Mouse (Mus musculus) T-helper 1 cell (primary cell): ENCODE measurements at regions not wholly inside any gene's neighbourhood (a gene's known extent, or its start where the extent isn't known, plus 50 kb on each side); places are given as distances from the start of the nearest gene placed in this dataset.

Experiments
- in situ Hi-C: fragments of 300-600 bp; cut with MboI, MseI; formaldehyde crosslinking; loops from one replicate; pipeline ENCODE4 v1.15.1; 2025; ENCODE audit warnings: high pct_unique_total_duplicates

DNA sequence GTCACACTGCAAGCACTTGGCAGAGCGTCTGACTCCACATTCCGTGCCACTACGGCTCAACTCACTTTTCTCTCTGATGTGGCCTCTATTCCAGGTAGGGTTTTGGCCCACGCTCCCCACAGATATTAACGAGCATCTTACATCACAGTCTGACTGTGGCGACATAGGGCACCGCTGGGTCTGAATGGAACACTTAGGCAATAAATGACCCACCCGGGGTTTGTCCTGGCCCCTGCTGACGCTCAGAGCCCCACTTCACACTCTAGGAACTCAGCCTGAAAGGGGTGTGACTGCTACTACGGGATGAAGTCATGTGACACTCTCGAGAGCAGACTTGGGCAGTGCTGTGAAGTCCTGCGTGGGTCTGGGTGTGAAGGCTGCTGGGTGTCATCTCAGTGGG is 475.9 kb downstream of the Zfp704 start:
- in situ Hi-C loops = no loop called here

DNA sequence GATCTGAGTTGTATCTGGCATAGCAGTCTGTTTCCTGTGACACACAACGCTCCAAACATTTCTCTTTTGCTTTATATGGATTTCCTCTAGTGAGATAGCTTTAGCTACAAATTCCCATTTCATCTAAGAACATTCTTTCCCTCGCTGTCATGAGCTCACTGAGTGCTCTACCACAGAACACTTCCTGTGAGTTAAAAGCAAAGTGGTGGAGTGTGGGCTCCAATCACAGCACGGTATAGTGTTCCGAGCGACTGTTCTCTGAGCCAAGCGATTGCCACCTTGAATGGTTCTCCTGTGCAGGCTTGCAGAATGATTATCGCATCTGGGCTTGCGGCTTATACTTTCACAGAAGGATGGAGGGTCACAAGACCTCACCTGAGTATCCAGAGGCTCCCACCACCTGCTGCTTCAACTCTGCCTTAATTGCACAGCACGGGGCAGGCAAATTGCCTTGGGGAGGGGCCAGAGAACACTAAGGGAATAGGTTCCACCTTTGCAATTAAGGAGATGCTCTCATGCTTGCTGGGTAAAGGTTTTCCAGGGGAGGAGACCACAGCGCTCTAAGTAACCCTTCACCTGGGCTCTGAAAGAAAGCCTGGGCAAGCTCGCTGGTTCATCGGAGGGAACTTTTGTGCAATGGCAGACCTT is 477.7 kb downstream of the Zfp704 start:
- in situ Hi-C loops = no loop called here

DNA sequence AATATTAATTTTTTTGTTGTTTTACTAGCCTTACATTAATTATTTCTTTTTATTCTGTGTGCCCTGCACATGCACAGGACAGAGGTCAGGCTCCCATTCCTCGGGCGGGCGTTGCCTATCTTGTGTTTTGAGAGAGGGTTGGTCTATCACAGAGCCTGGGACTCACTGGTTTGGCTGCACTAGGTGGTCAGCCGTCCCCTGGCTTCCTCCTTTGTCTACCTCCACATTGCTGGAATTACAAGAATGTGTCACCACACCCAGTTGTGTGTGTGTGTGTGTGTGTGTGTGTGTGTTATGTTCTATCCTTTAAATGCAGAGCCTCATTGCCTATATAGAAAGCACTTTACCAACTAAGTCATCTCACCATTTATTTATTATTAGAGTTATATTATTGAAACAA is 478.5 kb downstream of the Zfp704 start:
- in situ Hi-C loops = no loop called here

DNA sequence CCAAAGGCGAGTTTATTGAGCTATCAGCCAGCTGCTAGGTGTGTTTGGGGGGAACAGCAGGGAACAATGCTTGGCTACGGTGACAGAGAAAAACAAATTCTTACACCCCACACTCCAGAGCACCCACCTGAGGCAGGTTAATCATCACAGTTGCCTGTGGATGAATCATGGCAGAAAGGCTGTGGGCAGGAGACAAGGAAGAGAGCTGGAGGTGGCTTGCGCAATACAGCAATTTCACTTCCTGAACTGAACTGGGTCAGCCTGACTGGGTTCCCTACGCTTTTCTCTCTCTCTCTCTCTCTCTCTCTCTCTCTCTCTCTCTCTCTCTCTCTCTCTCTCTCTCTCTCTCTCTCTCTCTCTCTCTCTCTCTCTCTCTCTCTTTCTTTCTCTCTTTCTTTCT is 481.5 kb downstream of the Zfp704 start:
- in situ Hi-C loops = no loop called here

DNA sequence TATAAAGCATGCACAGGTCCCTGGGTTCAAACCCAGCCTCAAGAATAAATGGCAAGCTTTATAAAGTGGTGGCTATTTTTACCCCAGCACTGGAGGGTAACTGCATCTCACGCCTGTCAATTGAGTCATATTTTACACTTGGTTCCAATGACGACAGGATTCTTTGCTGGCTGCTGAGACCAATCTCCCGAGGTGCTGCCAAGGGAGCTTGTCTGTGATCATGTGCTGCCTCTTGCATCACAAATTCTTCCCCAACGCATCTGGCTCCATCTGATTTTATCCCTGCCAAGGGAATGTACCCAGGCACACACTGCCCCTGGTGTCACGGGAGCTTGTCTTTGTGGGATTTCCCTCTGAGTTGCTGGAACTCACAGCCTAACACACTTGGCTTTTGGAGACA is 486.8 kb downstream of the Zfp704 start:
- in situ Hi-C loops = no loop called here

DNA sequence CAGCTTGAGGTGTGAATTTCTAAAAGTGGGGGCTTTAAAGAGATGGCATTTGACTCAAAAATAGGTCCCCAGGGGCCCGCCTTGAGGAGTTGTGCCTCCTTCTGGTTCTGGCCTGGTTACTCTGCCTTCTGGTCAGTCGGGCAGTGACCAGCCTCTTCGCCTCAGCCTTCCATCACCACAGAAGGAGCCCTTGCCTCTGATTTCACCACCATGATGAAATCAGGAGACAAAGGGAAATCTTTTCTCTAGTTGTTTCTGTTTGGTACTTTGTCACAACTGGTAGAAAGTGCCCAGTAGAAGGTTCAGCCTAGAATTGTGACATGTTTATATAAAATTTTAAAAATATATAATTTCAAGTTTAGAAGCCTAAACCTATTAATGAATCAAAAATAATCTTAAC is 492.0 kb downstream of the Zfp704 start:
- in situ Hi-C loops = no loop called here

DNA sequence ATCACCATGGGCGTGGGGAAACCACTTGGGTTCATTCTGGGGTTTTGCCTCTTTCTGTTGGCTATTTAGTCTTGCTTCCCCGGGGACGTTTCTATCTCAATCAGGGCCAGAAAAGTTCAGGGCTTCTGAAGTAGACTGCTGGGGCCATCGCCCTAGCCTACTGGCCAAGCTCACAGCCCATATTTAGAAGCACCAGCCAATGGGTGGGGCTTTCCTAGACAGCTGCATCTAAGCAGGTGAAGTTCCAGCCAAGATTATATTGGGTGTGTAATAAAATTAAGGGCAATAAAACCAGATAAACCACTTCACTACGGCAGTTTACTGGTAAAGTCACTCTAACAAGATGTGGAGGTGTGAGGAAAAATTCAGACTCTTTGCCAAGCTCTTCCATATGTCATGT is 496.5 kb downstream of the Zfp704 start:
- in situ Hi-C loops = no loop called here

DNA sequence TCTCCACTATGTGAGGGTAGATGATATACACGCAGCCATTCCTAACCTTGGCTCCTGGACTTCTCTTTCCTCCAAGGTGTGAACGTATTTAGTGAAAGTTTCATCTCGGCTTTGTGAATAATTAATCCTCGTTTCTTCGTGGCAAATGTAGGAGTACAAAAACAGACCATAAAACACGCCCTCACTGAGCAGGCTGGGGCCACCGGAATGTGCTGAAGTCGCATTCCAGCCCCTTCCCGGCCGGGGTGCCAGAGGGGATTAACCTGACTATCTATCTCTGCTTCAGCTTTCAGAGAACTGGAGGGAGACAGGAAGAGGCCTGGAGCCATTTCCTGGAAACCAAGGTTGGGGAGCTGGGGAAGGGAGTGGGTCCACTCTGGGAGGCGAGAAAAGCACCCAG is 499.1 kb downstream of the Zfp704 start:
- in situ Hi-C loops = no loop called here

DNA sequence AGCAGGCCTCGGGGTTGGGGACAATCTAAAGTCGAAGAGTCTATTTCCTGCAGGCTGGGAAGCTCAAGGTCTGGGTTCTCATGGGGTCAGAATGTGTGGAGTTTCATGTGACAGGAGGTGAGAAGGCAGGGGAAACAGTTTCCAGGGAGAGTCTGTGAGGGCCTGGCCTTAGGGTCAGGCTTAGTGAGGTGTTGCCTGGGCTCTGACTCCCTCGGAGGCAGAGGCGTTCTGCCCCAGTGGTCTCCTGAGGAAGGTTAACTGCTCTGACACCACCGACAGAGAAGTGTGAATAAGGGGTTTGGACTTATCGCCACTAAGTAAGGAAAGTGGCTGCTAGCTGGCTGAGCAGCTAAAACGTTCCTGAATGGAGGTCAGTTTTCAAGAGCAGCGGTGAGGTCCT is 499.9 kb downstream of the Zfp704 start:
- in situ Hi-C loops = no loop called here

DNA sequence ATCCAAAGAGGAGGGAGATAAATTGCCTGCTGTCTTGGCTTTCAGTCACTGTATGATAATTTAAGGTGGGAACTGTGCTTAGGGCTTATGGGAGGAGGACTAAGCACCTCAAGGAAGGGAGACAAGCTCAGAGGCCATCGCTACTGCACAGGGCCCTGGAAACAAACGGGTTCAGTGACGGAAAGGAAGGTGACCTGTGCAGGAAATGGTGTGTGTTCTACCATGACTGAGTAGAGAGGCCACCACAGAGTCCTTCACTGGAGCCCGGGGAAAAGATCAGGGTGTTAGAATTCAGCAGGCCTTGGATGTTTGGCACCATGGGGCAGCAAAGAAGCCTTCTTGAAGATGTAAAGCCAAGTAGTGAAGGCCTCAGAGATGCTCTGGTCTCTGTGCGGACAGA is 500.4 kb downstream of the Zfp704 start:
- in situ Hi-C loops = no loop called here

DNA sequence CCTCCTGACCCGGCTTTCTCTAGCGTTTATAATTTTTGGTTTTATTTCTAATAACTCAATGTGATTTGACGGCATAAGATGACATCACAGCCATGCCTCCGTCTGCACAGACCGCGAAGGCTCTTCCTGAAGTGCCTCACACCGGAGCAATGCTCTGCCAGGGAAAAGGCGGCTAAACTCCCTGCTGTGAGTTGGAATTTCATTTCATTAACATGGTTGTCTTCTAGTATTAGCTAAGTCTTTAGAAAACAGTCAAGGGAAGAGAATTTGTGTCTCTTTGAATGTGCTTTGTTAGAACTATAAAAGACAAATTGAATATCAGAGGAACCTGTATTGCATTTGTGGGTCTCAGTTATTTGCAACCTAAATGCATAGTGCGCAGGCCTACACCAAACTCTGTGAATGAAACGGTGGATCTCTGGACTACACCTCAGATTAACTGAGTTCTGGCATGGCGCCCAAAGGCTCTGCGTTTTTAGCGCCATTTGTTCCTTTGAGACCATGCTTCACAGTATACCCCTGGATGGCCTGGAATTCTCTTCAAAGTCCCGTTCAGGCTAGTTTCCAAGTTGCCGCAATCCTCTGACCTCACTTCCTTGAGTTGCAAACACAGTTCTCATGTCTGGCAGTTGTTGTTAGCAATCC is 502.0 kb downstream of the Zfp704 start:
- in situ Hi-C loops = no loop called here

DNA sequence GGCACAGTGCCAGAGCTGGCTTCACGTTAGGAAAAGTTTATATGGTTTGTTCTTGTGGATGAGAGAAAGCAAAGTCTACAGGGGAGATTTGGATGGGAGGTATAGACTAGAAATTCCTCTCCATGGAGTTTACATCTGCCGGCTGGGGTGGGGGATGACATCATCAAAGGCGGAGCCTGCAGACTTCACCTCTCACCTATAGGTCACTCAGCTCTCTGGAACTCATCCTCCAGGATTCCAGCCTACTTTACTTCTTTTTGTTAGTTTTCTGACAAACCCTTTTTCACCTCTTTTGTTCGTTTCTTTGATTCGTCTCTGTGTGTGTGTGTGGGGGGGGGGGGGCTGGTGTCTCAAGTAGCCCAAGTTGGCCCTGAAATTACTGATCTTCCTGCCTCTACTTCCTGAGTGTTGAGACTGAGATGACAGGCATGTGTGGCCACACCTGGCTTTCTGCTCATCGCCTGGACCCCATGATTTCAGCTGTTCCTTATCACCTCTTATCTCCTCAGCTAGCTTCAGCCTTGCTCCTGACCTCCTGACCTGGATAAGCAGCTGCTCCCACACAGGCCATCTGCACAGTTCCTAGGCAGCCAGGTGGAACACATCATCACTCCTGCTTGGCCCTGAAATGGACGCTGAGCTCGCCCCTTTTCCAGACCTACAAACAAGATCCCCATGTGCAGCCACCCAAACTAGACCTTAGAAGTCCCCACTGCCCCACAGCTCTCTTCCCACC is 504.5 kb downstream of the Zfp704 start:
- in situ Hi-C loops = no loop called here

DNA sequence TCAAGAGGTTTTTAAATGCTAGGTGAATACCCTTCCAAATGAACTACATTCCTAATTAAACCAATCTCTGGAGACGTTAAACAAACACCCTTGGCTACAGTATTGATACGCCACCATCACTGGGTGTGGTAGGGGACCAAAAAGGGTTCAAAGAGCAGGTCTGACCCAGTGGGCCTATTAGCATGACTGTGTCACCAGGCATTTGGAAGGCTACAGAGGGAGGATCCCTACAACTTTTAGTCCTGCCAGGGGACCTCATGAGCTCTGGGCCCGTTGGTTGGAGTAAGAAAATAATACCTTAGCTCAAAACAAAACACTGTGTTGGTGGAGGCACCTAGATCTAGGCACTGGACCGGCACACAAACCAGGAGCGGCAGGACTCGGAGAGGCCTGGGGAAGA is 506.4 kb downstream of the Zfp704 start:
- in situ Hi-C loops = no loop called here

DNA sequence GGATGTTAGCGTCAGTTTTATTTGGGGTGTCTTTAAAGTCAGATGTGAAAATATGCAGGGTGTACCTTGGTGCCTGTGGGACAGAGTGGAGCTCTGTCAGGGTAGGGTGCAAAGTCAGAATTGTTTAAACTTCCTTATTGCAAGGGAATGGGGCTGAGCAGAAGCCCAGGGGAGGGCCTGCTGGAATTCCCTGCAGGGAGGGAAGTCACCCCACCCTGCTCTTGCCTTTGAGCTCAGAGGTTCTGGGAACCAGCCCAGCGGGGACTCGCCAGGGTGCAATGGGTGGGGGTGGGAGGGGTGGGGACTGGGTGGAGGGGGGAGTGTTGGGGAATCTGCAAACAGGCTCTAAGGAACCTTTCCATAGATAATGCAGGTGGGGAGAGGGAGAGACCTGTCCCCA is 508.6 kb downstream of the Zfp704 start:
- in situ Hi-C loops = no loop called here

DNA sequence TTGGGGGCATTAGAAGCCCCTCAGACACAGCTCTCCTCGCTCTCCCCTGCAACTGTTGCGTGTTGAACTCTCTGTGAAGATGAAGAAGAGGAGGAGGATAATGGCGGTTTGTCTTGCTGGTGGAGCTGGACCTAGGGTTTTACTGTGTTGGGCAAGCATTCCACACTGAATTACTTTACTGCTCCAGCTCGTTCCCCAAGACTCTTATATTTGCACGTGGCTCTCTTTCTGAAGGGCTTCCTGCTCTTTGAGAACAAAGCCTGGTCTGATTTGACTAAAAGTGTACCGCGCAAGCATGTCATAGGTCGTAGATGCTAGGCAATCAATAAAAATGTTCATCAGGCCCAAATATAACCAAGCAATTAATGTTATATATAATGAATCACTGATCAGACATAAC is 509.1 kb downstream of the Zfp704 start:
- in situ Hi-C loops = no loop called here

DNA sequence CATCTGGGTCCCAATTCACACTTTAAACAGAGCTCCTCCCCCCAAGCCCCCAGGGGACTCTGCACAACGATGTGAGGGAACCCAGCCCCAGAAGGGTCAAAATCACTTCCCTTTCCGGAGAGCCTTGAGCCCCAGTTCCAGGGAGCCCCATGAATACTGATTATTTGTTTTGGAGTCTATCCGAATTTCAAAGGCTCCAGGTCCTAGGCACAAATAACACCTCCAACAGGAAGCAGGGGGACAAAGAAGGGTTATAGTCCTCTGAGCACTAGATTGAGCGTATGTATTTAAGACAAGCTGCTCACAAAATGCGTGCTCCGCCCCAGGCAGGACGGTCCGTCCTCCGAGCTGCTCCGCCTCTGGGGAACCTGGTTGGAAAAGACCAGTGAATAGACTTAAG is 511.4 kb downstream of the Zfp704 start:
- in situ Hi-C loops = no loop called here

DNA sequence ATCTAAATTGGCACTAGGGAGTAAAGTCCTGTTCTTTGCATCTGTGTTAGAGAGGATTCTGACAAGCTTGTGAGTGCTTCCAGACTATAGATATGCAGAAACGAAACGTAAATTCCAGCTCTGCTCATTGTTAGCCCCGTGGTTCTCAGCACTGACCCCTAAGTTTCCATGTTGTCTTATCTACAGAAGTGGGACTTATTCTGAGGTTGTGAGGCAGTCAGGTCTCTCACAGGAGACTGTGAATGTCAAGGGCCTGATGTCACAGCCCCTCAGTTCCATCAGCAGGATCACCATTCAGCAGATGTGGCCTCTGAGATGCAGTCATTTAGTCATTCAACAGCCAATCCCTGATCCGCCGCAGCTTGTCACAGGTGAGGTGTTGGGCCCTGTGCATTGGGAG is 525.8 kb downstream of the Zfp704 start:
- in situ Hi-C loops = loop anchor here (5.0 kb wide), 1 partner anchor 303 kb away; no protein-coding TSS in a partner anchor

DNA sequence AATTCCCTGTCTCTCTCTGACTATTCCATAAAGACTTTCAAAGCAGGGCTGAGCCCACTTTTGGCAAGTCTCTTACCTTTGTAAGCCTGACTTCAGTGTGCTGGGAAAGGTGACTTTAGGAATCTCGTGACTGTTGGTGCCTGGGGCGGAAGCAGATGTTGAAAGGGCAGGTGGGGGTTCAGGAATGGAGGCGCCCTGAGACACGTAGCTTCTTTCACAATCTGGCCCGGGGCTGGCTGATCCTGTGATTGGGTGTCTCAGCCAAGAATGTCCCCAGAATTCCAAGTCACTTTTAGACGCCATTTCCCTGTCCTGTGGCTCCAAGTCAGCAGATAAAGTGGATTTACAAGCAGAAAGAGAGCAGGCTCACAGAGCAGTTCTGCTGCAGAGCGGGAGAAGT is 527.8 kb downstream of the Zfp704 start:
- in situ Hi-C loops = loop anchor here (5.0 kb wide), 1 partner anchor 305 kb away; no protein-coding TSS in a partner anchor

DNA sequence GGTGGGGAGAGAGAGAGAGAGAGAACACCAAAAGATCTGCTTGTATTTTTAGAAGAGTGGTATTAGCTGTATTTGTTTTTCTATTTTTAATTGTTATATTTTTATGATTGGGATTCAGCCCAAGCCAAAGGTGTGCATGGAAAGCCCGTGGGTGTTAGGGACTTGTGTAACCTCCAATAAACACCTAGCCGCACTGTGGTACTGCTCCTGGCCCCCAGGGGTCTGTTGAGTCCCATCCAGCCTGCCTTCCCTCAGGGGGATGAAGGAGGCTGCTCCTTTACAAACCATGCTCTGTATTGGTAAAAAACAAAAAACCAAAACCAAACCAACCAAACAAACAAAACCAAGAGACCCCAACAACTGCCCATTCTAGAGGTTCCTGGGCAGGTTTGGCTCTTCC is 531.7 kb downstream of the Zfp704 start:
- in situ Hi-C loops = loop anchor here (10.0 kb wide), 1 partner anchor 387 kb away; no protein-coding TSS in a partner anchor

DNA sequence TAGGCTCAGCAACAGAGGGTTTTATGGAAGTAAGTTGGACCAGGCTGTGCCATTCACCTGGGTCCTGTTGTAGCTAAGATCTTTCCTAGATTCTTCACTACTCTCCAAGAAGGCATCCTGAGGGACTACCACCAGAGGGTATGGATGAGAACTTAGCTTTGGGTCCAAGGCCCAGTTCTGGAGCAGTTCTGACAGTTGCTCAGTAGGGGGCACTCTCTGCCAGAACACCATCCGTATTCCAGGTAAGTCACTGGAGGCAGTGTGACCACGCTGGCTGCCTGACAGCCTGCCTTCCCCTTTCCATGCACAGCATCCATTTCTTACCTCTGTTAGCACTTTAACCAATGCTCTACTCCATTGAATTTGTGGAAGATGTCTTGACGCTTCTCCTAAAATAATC is 533.2 kb downstream of the Zfp704 start:
- in situ Hi-C loops = loop anchor here (10.0 kb wide), 1 partner anchor 388 kb away; no protein-coding TSS in a partner anchor

DNA sequence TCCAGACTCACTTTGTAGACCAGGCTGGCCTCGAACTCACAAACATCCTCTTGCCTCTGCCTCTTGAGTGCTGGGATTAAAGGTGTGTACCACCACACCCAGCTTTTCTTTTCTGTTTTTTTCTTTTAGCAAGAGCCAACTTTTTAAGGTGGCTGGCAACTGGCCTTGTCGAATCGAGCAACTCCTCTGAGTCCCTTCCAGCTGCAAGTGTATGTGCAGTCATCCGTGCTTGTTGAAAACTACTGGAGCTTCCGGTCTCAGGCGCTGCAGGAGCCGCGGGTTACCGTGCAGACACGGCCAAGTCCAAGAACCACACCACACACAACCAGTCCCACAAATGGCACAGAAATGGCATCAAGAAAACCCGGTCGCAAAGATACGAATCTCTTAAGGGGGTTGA is 537.4 kb downstream of the Zfp704 start:
- in situ Hi-C loops = loop anchor here (10.0 kb wide), 1 partner anchor 392 kb away; no protein-coding TSS in a partner anchor

DNA sequence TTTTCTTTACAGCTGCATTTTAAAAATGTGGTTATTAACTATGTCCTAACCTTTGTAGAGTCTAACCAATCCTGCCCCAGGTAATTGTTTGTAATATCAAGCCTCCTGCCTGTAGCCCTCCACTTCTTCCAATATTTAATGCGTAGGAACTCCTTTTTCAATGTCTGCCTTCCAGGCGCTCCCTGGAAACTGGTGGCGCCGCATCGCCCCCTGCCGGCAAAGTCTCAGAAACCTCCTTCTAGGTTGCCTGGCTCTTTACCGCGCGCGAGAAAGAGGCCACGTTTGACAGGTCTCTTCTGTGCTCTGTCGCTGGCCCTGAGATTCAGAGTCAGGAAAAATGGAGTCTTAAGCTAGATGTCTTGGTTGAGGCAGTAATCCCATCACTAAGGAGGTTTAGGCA is 542.8 kb downstream of the Zfp704 start:
- in situ Hi-C loops = no loop called here

DNA sequence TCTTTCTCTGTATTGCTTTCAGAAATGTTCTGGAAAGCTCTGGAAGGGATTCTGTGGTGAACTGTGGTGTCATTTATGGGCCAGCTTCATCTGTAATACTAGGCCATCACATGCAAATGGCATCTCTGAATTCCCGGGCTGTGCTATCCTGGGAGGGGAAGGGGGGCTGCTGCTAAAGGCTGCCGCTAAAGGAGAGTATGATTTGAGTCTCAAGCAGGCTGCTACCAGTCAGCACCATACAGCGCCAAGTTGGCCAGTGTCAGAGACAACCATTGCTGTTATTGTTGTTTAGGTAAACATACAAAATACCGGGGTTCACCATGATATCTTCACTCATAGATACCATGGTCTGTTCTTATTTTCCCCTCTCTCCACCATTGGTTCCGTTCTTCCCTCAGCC is 543.5 kb downstream of the Zfp704 start:
- in situ Hi-C loops = no loop called here
